Mouse (Mus musculus): ENCODE measurements around the gene 9930022D16Rik. TPM values are rescaled to one million over a fixed set of nuclear protein-coding genes. Genes with fewer than 3 reads are reported as not detected.

9930022D16Rik gene
- polyA plus RNA-seq, 1 experiment, result not detected

DNA sequence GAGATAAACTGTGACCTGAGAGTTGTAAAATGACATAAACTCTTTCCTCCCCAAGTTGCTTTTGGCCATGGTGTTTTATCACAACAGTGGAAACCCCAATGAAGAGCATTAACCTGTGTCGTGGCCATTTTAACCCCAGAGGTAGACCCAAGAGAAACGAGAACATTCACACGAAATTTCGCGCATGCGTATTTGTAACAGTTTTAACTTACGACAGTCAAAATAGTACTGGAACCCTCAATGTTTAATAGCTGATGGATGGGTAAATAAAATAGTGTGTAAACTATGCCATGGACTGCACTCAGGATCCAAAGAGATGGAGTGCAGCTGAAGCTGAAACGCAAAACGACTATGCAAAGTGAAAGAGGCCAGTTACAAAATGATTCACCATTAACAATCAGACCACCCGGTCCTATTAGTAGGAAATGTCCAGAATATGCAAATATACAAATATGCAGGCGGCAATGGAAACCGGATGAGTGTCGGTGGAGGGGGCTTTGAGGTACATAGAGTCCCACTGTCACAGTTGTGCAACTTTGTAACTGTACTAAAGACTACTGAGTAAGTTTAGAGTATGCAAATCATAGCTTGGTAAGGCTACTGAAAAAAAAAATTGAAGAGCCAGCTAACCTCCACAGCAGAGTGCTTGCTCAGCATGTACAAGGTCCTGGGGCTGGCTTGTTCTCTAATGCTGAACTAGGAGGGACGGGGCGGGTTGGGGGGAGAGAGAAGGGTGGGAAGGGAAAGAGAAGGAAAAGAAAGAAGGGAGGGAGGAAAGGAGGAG lies 3.3 kb upstream of the 9930022D16Rik start:
- no peak overlapping the region for H3K4me3 ChIP-seq (replicated peaks)
- no peak for TF ChIP-seq GATA1 (IDR thresholded peaks at IDR 0.05; ENCODE audit: borderline replicate concordance, low read length)
- TF ChIP-seq FLI1 (IDR thresholded peaks at IDR 0.05; ENCODE audit: low read length), result no peak
- peaks cover 4% of the 10 kb centered on the region for H3K27me3 ChIP-seq (replicated peaks)
- H3K36me3 ChIP-seq (replicated peaks; ENCODE audit: low read length), result no peaks in the 10 kb centered on the region
- H3K4me1 ChIP-seq, result peaks cover 37% of the 10 kb centered on the region
- H3K9me3 ChIP-seq, result peaks cover 6% of the 10 kb centered on the region

GRCm38 (mm10) chr11:109414802-109415201 lies 1.1 kb downstream of the 9930022D16Rik start:
- H3K36me3 ChIP-seq (replicated peaks; ENCODE audit: low read length), result no peaks in the 10 kb centered on the region
- TF ChIP-seq GATA1 (IDR thresholded peaks at IDR 0.05; ENCODE audit: borderline replicate concordance, low read length) (no peak), FLI1 (IDR thresholded peaks at IDR 0.05; ENCODE audit: low read length) (no peak)
- peak overlapping the region; percentile 1 for H3K4me3 ChIP-seq (replicated peaks)
- peaks cover 6% of the 10 kb centered on the region for H3K9me3 ChIP-seq
- H3K27me3 ChIP-seq (replicated peaks), result peaks cover 4% of the 10 kb centered on the region
- H3K4me1 ChIP-seq, result peaks cover 54% of the 10 kb centered on the region

- 0 out of 2 replicates have a peak, but pooled peaks cover 1% of the 10 kb centered on the region for H3K9me3 ChIP-seq
- H3K4me1 ChIP-seq, result peaks cover 66% of the 10 kb centered on the region
- peaks cover 1% of the 10 kb centered on the region for H3K27me3 ChIP-seq (replicated peaks)
- H3K4me3 ChIP-seq (replicated peaks), result peak overlapping the region; percentile 44
- no peak for TF ChIP-seq GATA1 (IDR thresholded peaks at IDR 0.05; ENCODE audit: borderline replicate concordance, low read length)
- no peak for TF ChIP-seq FLI1 (IDR thresholded peaks at IDR 0.05; ENCODE audit: low read length)
- H3K36me3 ChIP-seq (replicated peaks; ENCODE audit: low read length), result no peaks in the 10 kb centered on the region
Observed at GRCm38 (mm10) chr11:109416709-109417420, 3.1 kb downstream of the 9930022D16Rik start.

- no peak for TF ChIP-seq FLI1 (IDR thresholded peaks at IDR 0.05; ENCODE audit: low read length)
- no peak for TF ChIP-seq GATA1 (IDR thresholded peaks at IDR 0.05; ENCODE audit: borderline replicate concordance, low read length)
- H3K27me3 ChIP-seq (replicated peaks), result peaks cover 1% of the 10 kb centered on the region
- no peak overlapping the region for H3K4me3 ChIP-seq (replicated peaks)
- H3K9me3 ChIP-seq, result no peaks in the 10 kb centered on the region; the same call in 1 of the 2 replicates
- H3K4me1 ChIP-seq, result peaks cover 66% of the 10 kb centered on the region
- no peaks in the 10 kb centered on the region for H3K36me3 ChIP-seq (replicated peaks; ENCODE audit: low read length)
Observed at GRCm38 (mm10) chr11:109417472-109418040, 3.8 kb downstream of the 9930022D16Rik start.

GRCm38 (mm10) chr11:109419461-109419860 lies 5.7 kb downstream of the 9930022D16Rik start:
- no peaks in the 10 kb centered on the region for H3K27me3 ChIP-seq (replicated peaks)
- H3K4me1 ChIP-seq, result peaks cover 63% of the 10 kb centered on the region
- TF ChIP-seq GATA1 (IDR thresholded peaks at IDR 0.05; ENCODE audit: borderline replicate concordance, low read length), result no peak
- TF ChIP-seq FLI1 (IDR thresholded peaks at IDR 0.05; ENCODE audit: low read length), result no peak
- peak overlapping the region; percentile 90 for H3K4me3 ChIP-seq (replicated peaks)
- no peaks in the 10 kb centered on the region; the same call in 1 of the 2 replicates for H3K9me3 ChIP-seq
- no peaks in the 10 kb centered on the region for H3K36me3 ChIP-seq (replicated peaks; ENCODE audit: low read length)

DNA sequence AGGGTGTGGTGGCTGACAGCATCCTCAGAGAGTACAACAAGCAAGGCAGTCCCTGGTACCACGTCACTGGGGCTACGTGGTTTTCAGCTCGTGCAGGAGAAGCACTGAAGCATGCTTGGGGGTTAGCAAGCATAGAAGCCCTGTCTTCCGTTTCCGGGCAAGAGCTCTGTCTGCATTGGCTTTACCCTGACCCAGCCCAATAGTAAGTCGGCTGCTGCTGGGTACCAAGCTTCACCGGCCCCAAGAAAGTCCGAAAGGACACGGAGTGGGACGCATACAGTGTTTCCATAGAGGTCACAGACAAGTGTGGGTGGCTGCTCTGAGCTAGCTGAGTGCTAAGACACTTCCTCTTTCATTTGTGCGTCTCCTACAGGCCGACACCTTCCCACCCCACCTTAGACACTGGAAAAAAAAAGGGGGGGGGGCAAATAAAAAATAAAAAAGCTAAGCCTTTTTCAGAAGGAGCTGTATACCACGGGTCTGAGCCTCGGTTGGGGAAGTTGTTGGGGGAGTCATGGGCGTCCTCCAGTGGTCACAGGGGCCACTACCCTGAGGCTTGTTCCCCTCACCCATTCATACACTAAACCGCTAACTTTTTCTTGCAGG lies 6.3 kb downstream of the 9930022D16Rik start:
- peak overlapping the region; percentile 90 for H3K4me3 ChIP-seq (replicated peaks)
- H3K36me3 ChIP-seq (replicated peaks; ENCODE audit: low read length), result no peaks in the 10 kb centered on the region
- no peaks in the 10 kb centered on the region; the same call in 1 of the 2 replicates for H3K9me3 ChIP-seq
- peaks cover 63% of the 10 kb centered on the region for H3K4me1 ChIP-seq
- H3K27me3 ChIP-seq (replicated peaks), result no peaks in the 10 kb centered on the region
- TF ChIP-seq GATA1 (IDR thresholded peaks at IDR 0.05; ENCODE audit: borderline replicate concordance, low read length), result no peak
- no peak for TF ChIP-seq FLI1 (IDR thresholded peaks at IDR 0.05; ENCODE audit: low read length)

DNA sequence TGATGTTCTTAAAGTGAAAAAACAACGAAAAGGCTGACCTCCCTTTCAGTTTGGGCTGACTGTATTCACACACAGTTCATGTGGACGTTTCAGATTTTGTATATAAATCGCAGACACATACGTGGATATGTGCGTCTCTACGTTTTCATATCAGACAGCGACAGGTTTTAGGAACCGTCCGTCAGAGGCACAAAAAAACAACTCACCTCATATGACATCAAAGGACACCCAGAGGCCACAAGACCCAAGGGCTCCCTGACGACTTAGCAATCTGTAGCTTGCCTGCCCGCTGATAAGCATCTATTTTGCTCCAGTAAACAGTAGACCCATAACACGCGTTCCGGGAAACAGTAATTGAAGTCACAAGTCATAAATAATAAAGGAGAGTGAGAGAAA lies 6.8 kb downstream of the 9930022D16Rik start:
- Histone ChIP-seq H3K4me1 (peaks cover 66% of the 10 kb centered on the region), H3K27me3 (replicated peaks) (no peaks in the 10 kb centered on the region), H3K9me3 (no peaks in the 10 kb centered on the region; the same call in 1 of the 2 replicates), H3K4me3 (replicated peaks) (peak overlapping the region; percentile 90), H3K36me3 (replicated peaks; ENCODE audit: low read length) (no peaks in the 10 kb centered on the region)
- no peak for TF ChIP-seq FLI1 (IDR thresholded peaks at IDR 0.05; ENCODE audit: low read length)
- no peak for TF ChIP-seq GATA1 (IDR thresholded peaks at IDR 0.05; ENCODE audit: borderline replicate concordance, low read length)

DNA sequence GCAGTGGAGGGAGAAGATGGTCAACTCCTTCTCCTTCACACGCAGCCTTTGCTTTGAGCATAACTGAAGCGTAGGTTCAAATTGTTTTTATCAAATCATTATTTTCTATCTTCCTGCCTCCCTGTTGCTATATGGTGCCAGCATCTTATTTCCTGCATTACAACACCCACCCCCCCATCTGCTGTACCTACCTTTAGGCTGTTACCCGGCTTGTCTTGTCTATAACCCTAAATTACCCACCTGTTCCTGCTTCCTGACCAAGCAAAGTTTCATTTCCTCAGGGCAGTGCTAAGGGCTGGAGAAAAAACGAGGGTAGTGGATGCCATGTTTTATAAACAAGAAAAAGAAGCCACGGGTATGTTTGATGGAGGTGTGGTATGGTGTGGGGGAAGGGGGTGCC lies 7.5 kb downstream of the 9930022D16Rik start:
- Histone ChIP-seq H3K4me3 (replicated peaks) (no peak overlapping the region), H3K9me3 (no peaks in the 10 kb centered on the region; the same call in 1 of the 2 replicates), H3K36me3 (replicated peaks; ENCODE audit: low read length) (no peaks in the 10 kb centered on the region), H3K27me3 (replicated peaks) (no peaks in the 10 kb centered on the region), H3K4me1 (peaks cover 65% of the 10 kb centered on the region)
- TF ChIP-seq FLI1 (IDR thresholded peaks at IDR 0.05; ENCODE audit: low read length) (no peak), GATA1 (IDR thresholded peaks at IDR 0.05; ENCODE audit: borderline replicate concordance, low read length) (no peak)

DNA sequence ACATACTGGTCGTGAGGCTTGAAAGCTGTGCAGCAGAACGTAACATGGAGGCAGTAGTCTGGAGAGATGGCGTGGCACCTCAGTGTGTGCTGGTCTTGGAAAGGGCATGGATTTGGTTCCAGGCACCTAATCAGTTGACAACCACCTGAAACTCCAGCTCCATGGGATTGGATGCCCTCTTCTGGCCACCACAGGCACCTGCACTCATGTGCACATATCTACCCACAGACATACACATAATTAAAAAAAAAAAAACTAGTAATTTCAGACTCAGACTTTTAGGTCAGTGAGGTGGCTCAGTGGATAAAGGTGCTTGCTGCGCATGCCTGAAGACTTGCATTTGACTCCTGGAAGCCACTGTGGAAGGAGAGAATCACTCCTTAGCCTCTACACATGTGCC lies 8.5 kb downstream of the 9930022D16Rik start:
- peaks cover 62% of the 10 kb centered on the region for H3K4me1 ChIP-seq
- H3K36me3 ChIP-seq (replicated peaks; ENCODE audit: low read length), result no peaks in the 10 kb centered on the region
- no peak for TF ChIP-seq GATA1 (IDR thresholded peaks at IDR 0.05; ENCODE audit: borderline replicate concordance, low read length)
- no peak for TF ChIP-seq FLI1 (IDR thresholded peaks at IDR 0.05; ENCODE audit: low read length)
- peak overlapping the region; percentile 35 for H3K4me3 ChIP-seq (replicated peaks)
- H3K27me3 ChIP-seq (replicated peaks), result no peaks in the 10 kb centered on the region
- no peaks in the 10 kb centered on the region; the same call in 1 of the 2 replicates for H3K9me3 ChIP-seq
